Mouse (Mus musculus): ENCODE results near the gene Cox7b.
"Not testable (repeated sequence)": the region's sequence is repeated elsewhere in the genome, so short reads cannot be mapped to it uniquely, and the experiment has no call there.

Cox7b gene

DNA sequence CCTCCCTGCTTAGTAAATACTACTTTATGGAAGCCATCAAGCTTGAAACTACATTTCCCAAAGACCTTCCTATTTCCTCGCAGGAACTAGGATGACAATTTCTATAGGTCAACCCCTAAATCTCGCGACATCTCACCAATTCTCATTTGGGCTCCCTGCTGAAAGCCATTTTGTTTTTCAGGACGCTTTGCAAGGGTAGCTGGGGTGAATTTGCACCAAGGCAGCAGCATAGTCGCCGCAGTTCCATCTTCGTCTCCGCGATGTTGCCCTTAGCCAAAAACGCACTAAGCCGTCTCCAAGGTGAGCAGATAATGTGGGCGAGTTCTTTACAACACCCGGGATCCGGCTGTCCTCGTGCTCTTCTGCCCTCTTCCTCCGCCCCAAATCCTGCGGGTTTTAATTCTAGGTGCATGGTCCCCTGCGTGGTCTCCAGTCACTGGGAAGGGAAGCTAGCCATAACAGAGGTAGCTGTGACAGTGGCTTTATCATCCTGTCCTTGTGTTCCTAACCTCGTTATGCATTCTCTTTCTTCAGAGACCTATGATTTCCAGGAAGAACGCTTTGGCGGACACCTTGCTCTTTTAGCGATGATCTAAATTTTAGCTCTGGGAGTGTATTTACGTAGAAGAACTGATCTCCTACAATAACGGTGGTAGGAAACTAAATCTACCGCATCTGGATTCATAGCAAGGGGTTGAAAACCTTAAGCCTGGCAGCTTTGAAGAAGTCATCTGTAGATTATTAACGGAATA is at the start of gene Cox7b:
Gene Cox7b (plus strand): TSS at position 130 of the 752 bp plus-strand sequence.
- DNase-seq (ENCODE audit: low read depth, low spot score) = peak; percentile 86

DNA sequence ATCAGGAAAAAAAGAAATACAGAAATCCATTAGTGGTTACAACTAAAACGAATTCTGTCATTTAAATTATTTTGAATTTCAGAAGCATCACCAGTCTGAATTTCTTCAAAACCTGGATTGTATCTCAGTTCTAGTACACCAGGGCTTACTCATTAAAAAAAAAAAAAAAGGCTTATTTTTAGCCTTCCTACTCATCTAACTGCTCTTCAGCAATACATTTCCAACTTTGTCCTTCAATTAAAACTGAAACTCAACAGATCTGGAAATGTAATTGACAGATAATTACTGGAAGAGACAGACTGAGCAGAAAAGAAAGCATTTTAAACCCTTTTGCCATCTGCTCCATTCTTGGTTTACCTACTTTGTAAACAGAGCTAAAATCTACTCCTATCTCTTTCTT is 13.9 kb upstream of the Cox7b start:
- no peak for DNase-seq (ENCODE audit: low read depth, low spot score)

DNA sequence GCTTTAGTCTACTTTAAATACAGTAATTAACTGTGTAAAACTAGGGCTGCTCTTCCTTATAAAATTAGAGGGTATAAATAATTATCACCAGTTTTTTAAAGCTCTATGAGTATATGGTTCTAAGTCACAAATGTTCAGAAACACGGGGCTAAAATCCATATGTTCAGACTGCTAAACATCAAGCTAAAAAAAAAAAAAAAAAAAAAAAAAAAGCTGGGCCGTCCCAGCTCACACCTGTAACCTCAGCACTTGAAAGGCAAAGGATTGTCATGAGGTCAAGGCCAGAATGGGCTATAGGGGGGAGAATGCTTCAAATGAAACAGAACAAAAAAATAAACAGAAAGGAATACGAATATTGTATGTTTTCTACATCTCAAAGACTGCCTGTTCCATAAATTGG is 4.7 kb upstream of the Cox7b start:
- no peak for DNase-seq (ENCODE audit: low read depth, low spot score)

DNA sequence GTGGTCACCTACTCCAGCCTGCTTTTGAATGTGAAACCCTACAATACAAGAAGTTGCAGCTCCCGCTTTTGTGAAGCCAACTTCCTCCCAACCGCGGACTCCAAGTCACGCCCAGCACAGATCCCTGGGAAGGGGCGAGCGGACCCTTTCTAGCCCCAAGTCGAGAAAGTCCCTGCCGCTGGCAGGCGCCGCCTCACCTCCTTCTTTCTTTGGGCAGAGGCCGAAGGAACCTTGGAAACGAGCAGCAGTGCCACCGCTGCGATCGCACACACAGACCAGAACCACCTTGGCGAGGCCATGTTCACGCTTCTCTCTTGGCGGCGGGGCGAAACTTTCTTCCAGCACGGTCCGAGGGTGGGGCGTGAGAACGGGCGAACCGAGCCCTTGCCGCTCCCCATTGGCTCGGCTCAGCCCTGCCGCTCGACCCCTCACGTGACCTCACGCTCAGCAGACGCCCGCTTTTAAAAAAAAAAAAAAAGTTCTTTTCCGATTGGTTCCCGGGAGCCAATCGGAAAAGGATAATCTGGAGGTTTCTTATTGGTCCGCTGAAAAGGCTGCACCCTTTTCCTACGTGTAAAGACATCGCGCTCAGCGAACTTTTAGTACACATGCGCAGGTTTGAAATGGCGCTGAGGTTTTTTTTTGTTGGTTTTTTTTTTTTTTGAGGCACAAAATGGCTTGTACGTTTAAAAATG is 3.9 kb upstream of the Cox7b start, which contains the start of gene Magt1:
Gene Magt1 (minus strand): TSS at position 442 of the 695 bp plus-strand sequence.
- DNase-seq (ENCODE audit: low read depth, low spot score) = peak; percentile 93

DNA sequence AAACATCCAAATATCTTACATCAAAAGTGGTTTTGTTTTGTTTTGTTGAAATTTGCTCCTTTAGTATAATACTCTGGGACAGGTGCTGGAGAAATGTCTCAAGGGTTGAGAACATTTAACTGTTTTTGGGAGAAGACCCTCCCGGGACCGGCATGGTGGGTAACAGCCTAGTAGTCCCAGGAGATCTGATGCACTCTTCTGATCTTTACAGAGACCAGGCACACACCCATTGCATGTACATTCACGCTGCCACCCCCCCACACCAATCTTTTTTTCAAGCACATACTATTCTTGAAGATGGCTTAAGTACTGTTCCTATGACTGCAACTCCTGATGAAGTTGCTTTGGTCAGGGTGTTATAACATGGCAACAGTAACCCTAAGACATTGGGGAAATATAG is 2.9 kb upstream of the Cox7b start:
- peak; percentile 12 for DNase-seq (ENCODE audit: low read depth, low spot score)

DNA sequence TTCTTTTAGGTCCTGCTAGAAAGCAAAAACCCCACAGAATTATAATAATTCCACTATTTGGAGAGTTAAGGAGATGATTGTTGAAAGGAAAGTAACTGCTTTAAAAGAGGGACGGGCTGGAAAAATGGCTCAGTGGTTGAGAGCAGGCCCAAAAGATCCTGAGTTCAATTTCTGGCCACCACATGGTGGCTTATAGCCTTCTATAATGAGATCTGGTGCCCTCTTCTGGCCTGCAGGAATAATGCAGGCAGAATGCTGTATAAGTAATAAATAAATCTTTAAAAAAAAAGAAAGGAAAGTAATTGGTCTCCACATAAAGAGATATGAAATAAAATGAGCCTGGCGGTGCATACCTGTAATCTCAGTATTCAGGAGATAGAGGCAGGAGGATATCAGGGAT is 2.3 kb upstream of the Cox7b start:
- peak; percentile 78 for DNase-seq (ENCODE audit: low read depth, low spot score)

DNA sequence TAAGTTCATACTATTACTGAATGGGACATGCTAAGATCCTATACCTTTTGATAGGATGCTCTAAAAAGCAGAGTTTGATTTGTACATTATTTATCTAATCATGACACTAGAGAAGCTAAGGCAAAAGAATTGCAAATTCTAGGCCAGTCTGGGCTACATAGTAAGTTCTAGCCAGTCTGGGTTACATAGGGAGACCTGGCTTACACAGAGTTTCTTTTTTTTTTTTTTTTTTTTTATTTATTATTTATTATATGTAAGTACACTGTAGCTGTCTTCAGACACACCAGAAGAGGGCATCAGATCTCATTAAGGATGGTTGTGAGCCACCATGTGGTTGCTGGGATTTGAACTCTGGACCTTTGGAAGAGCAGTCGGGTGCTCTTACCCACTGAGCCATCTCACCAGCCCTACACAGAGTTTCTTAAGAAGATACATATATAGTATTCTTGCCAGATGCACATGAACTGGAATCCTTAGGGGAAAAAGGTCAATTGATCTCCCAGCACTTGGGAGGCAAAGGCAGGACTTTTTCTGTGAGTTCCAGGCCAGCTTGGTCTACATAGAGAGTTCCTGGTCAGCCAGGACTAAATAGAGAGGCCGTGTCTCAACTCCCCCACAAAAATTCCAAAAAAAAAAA is 641 bp upstream of the Cox7b start:
- DNase-seq (ENCODE audit: low read depth, low spot score) = not testable (repeated sequence)

DNA sequence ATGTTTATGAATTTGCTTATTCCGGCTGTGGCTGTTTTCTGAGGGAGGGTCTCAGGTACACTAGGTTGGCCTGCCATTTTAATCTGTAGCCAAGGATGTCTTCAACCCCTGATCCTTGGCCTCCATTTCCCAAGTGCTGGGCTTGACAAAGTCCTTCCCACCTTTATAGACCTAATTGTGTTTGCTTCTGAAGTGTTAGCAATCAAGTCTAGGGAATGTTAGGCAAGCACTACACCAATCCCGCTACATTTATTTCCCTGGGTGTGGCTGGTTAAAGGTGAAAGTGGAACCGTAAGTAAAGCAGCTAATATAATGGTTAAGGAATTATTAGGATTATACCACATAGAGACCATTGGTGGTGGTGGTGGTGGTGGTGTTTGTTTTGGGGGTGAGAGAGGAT is 1.6 kb downstream of the Cox7b start:
- no peak for DNase-seq (ENCODE audit: low read depth, low spot score)

DNA sequence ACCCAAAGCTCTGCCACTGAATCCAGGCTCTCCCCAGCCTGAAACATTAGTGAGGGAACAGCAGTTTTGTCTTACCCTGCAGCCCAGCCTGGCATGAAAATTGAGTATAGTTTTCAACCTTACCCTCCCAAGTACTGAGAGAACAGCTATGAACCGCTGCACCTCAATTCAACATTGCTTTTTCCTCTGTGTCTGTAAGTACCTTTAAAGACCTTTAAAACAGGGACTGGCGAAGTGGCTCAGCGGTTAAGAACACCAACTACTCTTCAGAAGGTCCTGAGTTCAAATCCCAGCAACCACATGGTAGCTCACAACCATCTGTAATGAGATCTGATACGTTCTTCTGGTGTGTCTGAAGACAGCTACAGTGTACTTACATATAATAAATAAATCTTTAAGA is 2.0 kb downstream of the Cox7b start:
- no peak for DNase-seq (ENCODE audit: low read depth, low spot score)

DNA sequence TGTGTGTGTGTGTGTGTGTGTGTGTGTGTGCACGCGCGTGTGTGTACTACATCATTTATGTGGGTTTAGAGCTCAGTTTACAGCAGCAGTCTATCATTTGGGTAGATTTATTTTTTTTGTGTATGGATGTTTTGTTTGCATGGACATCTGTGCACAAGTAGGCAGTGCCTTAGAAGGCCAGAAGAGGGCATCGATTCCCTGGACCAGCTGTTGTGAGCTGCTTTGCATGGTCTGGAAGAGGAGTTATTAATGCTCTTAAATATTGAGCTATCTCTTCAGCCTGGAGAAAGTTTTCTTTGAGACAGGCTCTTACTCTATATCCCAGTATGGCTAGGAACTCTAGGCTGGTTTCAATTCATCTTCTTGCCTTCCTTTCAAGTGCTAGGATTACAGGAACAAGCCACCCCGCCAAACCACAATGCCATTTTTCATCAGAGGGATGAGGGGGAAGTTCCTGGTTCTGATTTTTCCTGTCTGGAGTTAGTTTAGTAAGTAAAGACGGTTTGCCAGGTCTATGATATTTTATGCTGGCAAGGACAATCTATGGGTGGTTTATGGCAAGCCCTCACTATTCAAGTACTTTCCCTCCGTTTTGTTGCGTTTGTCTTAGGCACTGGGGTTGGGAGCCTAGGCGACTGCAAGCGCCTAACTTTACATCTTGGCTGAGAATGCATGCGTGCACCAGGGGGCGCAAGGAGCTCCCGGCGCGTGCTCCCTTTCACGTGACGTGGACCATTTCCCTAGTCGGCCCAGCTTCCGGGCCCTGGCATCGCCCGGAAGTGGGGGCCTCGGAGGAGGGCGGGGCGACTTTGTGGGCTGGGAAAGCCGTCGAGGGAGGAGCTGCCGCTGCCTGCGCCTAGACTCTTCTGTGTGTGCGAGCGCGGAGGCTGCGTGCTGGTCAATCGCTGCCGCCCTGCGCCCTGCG is 11.2 kb downstream of the Cox7b start, which contains the start of gene Atp7a:
Gene Atp7a (plus strand): TSS at position 859 of the 925 bp plus-strand sequence.
- DNase-seq (ENCODE audit: low read depth, low spot score) = peak; percentile 95

DNA sequence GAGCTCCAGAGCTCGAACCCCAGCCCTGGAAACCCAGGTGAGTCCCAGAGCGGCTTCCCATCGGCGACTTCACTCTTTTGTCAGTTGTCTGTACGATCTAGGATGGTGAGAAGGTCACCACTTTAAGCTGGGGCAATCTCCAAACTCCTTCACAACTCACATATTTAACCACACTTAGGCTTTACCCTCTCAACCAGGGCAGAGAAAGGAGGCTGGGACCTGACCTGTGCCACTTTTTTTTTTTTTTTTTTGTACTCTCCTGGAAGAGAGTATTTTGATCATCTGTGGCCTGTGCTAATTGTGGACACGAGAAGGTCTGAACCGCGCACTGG is 11.8 kb downstream of the Cox7b start:
- no peak for DNase-seq (ENCODE audit: low read depth, low spot score)

DNA sequence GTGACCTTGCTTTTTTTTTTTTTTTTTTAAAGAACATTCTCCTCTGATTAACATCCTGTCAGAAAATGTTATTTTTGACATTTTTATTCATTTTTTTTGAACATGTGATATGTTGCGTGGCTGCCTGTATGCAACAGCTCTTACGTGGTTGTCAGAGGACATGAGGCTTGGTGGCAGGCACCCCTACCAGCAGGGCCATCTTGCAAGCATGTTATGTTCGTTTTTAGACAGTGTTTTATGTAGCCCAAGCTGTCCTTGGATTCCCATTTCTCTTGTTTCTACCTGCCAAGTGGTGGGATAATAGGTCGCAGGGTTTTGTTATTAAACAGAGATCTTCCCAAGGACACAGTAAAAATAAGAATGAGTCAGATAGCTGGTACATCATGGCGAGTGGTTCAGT is 14.7 kb downstream of the Cox7b start:
- no peak for DNase-seq (ENCODE audit: low read depth, low spot score)

DNA sequence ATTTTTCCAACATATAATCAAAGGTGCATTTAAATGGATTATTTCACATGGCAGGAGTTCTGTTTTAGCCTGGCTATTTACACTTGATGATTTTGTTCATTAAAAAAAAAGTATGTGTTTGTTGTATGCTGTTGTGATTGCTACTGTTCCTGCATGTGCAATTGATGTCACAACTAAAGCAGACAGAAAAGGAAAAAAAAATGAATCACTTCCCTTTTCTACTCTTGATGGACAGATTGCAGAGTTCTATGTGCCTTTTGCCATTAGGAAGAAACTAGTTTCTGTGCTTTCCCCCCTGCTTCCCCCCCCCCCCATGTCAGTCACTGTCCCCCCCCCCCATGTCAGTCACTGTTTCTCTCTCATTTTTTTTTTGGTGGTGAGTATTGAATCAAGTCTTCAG is 15.6 kb downstream of the Cox7b start:
- no peak for DNase-seq (ENCODE audit: low read depth, low spot score)

DNA sequence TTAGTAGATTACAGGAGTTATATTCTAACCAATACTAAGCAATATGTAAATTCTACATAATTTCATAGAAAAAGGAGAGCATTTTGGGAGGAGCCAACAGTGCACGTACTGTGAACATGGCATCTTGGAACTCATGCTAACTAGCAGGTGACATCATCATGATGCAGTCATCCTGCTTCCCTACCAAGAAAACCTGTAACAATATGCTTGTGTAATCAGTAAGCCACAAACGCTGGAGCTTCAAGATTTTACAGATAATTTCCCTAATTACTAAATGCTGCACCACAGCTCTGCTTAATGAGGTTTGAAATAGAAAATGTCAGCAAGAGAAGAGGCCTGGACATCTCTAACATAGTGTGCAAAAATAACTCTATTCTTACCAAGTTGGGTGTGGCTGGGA is 20.2 kb downstream of the Cox7b start:
- DNase-seq (ENCODE audit: low read depth, low spot score) = no peak

DNA sequence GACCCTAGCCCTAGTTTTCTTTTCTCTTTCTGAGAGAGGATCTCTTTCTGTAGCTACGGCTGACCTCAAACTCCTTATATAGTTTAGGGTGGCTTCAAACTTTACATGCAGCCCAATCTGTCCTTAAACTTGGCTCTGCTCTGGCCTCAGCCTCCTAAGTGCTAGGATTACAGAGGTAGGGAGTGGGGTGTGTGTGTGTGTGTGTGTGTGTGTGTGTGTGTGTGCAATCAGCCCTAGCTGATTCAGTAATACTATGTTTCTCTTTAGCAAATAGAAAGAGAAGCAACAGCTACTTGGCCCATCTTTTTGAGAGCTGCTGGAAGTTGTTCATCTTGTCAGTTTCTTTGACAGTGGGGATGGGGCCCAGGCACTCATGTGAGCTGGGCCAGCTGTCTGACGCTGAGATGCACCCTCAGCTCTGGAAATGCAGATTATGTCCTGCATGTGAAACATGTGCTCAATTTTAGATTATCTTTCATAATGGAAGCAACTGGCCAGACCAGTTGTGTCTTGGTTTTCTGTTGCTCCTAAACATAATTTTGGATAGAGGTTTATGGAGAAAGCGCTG is 21.8 kb downstream of the Cox7b start:
- no peak for DNase-seq (ENCODE audit: low read depth, low spot score)

DNA sequence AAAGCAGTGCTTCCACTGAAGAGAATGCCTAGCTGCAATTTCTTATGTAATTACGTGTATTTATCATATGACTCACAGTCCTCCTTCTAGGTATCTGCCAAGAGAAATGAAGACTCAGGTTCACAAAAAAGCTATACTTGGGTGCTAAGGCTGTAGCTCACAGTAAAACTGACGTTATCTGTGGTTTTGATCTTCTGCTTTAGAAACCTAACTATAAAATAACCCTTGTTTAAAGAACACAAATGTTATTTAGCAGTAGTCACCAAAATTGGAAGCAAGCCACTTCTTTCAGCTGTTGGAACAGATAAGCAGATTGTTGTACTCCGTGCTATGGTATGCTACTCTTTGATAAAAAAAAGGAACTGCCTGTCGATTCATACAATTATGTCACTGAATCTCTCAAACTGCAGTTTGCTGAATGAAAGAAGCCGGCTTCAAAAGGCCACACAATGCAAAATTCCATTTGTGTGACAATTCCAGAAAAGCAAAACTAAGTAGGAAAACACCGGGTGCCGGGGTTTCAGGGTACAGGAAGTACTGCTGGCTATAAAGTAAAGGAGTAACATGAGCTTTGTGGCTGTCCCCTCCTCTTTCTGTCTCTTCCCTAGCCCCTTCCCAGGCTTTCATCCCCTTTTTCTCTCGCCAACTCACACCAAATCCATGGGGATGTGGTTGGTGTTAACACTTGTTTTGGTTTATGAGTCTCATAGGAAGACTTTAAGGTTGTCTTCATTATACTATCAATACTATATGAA is 28.5 kb downstream of the Cox7b start:
- peak; percentile 30 for DNase-seq (ENCODE audit: low read depth, low spot score)

DNA sequence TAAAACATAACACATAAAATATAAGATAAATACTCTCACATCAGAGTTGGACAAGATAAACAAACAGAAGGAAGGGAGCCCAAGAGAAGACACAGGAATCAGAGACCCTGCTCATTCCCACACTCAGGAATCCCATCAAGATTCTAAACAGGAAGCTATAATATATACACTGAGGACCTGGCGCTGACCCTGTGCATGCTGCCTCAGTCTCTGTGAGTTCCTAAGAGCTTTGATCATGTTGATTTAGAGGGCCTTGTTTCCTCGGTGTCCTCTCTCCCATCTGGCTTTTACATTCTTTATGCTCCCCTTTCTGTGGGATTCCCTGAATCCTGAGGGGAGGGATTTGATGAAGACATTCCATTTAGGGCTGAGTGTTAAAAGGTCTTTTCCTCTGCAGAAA is 30.0 kb downstream of the Cox7b start:
- DNase-seq (ENCODE audit: low read depth, low spot score) = no peak

DNA sequence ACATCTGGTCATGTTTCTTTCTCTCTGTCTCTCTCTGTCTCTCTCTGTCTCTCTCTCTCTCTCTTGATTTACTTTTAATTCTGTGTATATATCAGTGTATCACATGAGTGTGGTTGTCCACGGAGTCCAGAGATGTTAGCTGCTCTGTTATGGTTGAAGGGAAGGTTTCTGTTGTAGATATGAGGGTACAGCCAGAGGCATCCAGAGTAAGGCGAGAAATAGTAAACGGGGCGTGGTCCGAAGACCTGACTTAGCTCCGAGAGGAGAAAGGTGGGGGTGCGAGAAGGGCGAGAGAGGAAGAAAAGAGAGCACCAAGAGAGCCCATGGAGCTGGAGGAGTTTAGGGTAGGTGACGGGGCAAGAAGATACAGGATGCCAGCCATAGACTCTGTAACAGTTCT is 30.4 kb downstream of the Cox7b start:
- no peak for DNase-seq (ENCODE audit: low read depth, low spot score)

DNA sequence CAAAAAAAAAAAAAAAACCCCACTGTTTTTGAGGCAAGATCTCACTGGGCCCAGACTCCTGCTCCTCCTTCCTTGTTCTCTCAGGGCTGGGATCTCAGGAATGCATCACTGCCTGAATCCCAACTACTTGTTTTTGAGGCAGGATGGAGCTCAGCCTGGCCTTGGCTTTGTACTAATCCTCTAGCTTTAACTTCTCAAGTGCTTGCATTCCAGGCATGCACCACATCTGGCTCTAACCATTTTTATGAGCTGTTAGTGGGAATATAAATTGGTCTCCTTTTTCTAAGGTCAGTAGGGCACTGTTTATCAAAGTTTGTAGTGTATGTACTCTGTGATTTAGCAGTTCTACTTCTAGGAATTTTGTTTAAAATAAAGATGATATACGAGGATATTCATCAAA is 32.7 kb downstream of the Cox7b start:
- no peak for DNase-seq (ENCODE audit: low read depth, low spot score)
